In the genomic region with DNA sequence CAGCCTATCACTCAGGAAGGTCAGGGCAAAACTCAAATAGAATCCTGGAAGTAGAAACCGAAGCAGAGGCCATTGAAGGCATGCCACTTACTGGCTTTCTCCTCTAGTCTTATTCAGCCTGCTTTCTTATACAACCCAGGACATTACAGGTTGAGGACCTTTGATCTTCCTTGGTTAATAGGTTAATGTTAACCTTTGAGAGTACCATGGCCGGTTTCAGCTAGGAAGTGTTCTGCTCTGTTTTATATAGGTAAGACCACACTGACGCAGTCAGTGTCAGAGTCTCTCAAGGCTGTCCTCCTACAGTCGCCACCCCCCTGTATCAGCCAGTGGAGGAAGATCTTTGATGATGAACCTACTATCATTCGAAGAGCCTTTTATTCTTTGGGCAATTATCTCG, we compare ENCODE assay signal across 29 mouse cellular contexts. TPM values are rescaled to one million over a fixed set of nuclear protein-coding genes. Genes with fewer than 3 reads are reported as not detected.
DNase-seq lines count a peak whose midpoint lies in the region; ATAC-seq lines count a peak whose summit lies in the region.
"Had no signal": no experiment of that assay in that cellular context is flagged by ENCODE, and none has a peak within 500 bp of the region (broad histone marks: within the 10 kb centered on the region; RNA-seq: fewer than 3 reads in every experiment).

No protein-coding gene starts in this region.

- 74% methylated on average over 6 of the region's 6 CpGs for WGBS in heart, embryonic 13.5 days
- 83% methylated on average over 6 of the region's 6 CpGs for WGBS in kidney, embryonic 16.5 days
- 69% methylated on average over 6 of the region's 6 CpGs for WGBS in liver, embryonic 12.5 days (ENCODE audit: insufficient replicate concordance)
- 64% methylated on average over 6 of the region's 6 CpGs for WGBS in liver, embryonic 15.5 days (ENCODE audit: insufficient replicate concordance)

- DNase-seq in heart, postnatal 25 days (ENCODE audit: low spot score): no peak
- no peak for DNase-seq in kidney, adult 11 months
- no peak for DNase-seq in layer of hippocampus, adult 9-11 months
- DNase-seq in frontal cortex, postnatal 25 days (ENCODE audit: low spot score in 2 of 2): no peak
- DNase-seq: adrenal gland, postnatal 14 days; cerebellum, adult 11 months; cerebellum, adult 9-10 months; cerebellum, postnatal 36 days; gastrocnemius, postnatal 14 days; heart, postnatal 10 days; lung, adult 2 months; lung, postnatal 10 days; right cerebral cortex, postnatal 25 days; spleen, adult 18-20 months; thymus, adult 2 months; thymus, postnatal 36 days had no signal

- no peaks in the 10 kb centered on the region; the same call in 1 of the 2 replicates for H3K27me3 ChIP-seq in heart, embryonic 13.5 days (replicated peaks)
- no peaks in the 10 kb centered on the region for H3K27me3 ChIP-seq in kidney, embryonic 16.5 days (ENCODE audit: insufficient read depth, low read length)
- H3K27me3 ChIP-seq in liver, embryonic 12.5 days (replicated peaks): no peaks in the 10 kb centered on the region
- H3K27me3 ChIP-seq in liver, embryonic 15.5 days: no peaks in the 10 kb centered on the region
- H3K27me3 ChIP-seq: forebrain, embryonic 13.5 days; limb, embryonic 13.5 days had no signal

- no peak overlapping the region for H3K27ac ChIP-seq in heart, embryonic 13.5 days (replicated peaks)
- H3K27ac ChIP-seq in kidney, embryonic 16.5 days (ENCODE audit: low read length): no peak overlapping the region
- peak overlapping the region; percentile 94 for H3K27ac ChIP-seq in liver, embryonic 12.5 days
- peak overlapping the region; percentile 93 for H3K27ac ChIP-seq in liver, embryonic 15.5 days (replicated peaks)
- H3K27ac ChIP-seq: forebrain, embryonic 13.5 days; left cerebral cortex, adult 2 months; limb, embryonic 13.5 days; macrophage; stomach, postnatal 0 days had no signal

- H3K4me2 ChIP-seq in heart, embryonic 13.5 days: peak overlapping the region; percentile 99
- H3K4me2 ChIP-seq in kidney, embryonic 16.5 days (replicated peaks; ENCODE audit: low read depth, low read length): no peak overlapping the region
- H3K4me2 ChIP-seq in liver, embryonic 12.5 days: peak overlapping the region; percentile 96
- H3K4me2 ChIP-seq in liver, embryonic 15.5 days: peak overlapping the region; percentile 98
- H3K4me2 ChIP-seq: forebrain, embryonic 13.5 days; limb, embryonic 13.5 days had no signal

- H3K4me1 ChIP-seq in heart, embryonic 13.5 days: peaks cover 21% of the 10 kb centered on the region
- peaks cover 19% of the 10 kb centered on the region; the same call in 1 of the 2 replicates for H3K4me1 ChIP-seq in kidney, embryonic 16.5 days (ENCODE audit: insufficient read depth, low read length)
- H3K4me1 ChIP-seq in liver, embryonic 12.5 days: peaks cover 80% of the 10 kb centered on the region
- peaks cover 72% of the 10 kb centered on the region for H3K4me1 ChIP-seq in liver, embryonic 15.5 days (replicated peaks)

- no peak overlapping the region for H3K9ac ChIP-seq in heart, embryonic 13.5 days
- no peak overlapping the region for H3K9ac ChIP-seq in kidney, embryonic 16.5 days (replicated peaks; ENCODE audit: low read length)
- peak overlapping the region; percentile 18; the same call in 1 of the 2 replicates for H3K9ac ChIP-seq in liver, embryonic 12.5 days
- no peak overlapping the region for H3K9ac ChIP-seq in liver, embryonic 15.5 days
- H3K9ac ChIP-seq: forebrain, embryonic 13.5 days; limb, embryonic 13.5 days had no signal

- no peaks in the 10 kb centered on the region for H3K36me3 ChIP-seq in heart, embryonic 13.5 days
- no peaks in the 10 kb centered on the region for H3K36me3 ChIP-seq in kidney, embryonic 16.5 days (ENCODE audit: insufficient read depth, low read length)
- H3K36me3 ChIP-seq in liver, embryonic 12.5 days: peaks cover 22% of the 10 kb centered on the region; the same call in 1 of the 2 replicates
- H3K36me3 ChIP-seq in liver, embryonic 15.5 days (replicated peaks): peaks cover 20% of the 10 kb centered on the region

- ATAC-seq in heart, embryonic 13.5 days (ENCODE audit: extremely low read depth, insufficient number of reproducible peaks, low FRiP score, low TSS enrichment): no peak
- ATAC-seq in kidney, embryonic 16.5 days (ENCODE audit: low FRiP score, low TSS enrichment): peak; percentile 44; the same call in 1 of the 2 replicates
- no peak for ATAC-seq in liver, embryonic 12.5 days
- ATAC-seq in liver, embryonic 15.5 days (ENCODE audit: insufficient read depth): no peak
- ATAC-seq: CD4-positive, CD25-positive, alpha-beta regulatory T cell, adult 4 months; forebrain, embryonic 13.5 days; hindbrain, embryonic 16.5 days; midbrain, embryonic 16.5 days had no signal

- no peaks in the 10 kb centered on the region for H3K9me3 ChIP-seq in heart, embryonic 13.5 days
- no peaks in the 10 kb centered on the region for H3K9me3 ChIP-seq in kidney, embryonic 16.5 days (ENCODE audit: low read length)
- no peaks in the 10 kb centered on the region for H3K9me3 ChIP-seq in liver, embryonic 12.5 days (replicated peaks)
- H3K9me3 ChIP-seq in liver, embryonic 15.5 days (replicated peaks): no peaks in the 10 kb centered on the region
- H3K9me3 ChIP-seq: forebrain, embryonic 13.5 days; limb, embryonic 13.5 days had no signal

- intact Hi-C loops in heart, postnatal 25 days (cut with DNase I): no loop called here

- no peak overlapping the region for H3K4me3 ChIP-seq in heart, embryonic 13.5 days
- no peak overlapping the region for H3K4me3 ChIP-seq in kidney, embryonic 16.5 days (ENCODE audit: low read length)
- H3K4me3 ChIP-seq in liver, embryonic 12.5 days: peak overlapping the region; percentile 10; the same call in 1 of the 2 replicates
- H3K4me3 ChIP-seq in liver, embryonic 15.5 days (replicated peaks): no peak overlapping the region
- H3K4me3 ChIP-seq: forebrain, embryonic 13.5 days; left cerebral cortex, adult 2 months; limb, embryonic 13.5 days had no signal

RNA-seq across cellular contexts. Expression of gene Cmpk2, which starts 4.7 kb away (rescaled TPM):
- polyA plus RNA-seq in heart, embryonic 13.5 days (2015; fragmentation: Nextera tagmentation; extraction: Ambion mirVana): 3.0 and 3.5 TPM in 2 replicates
- 1 to 10 TPM; 5.4 to 5.7 TPM for total RNA-seq in heart, postnatal 25 days (2021)
- polyA plus RNA-seq in kidney, embryonic 16.5 days (2015; fragmentation: Nextera tagmentation; extraction: Ambion mirVana): 8.9 and 9.2 TPM in 2 replicates
- 9.2 and 10.0 TPM in 2 replicates for polyA plus RNA-seq in liver, embryonic 12.5 days (2016; fragmentation: Nextera tagmentation; extraction: Ambion mirVana)
- polyA plus RNA-seq in liver, embryonic 15.5 days (2015; fragmentation: Nextera tagmentation; extraction: Ambion mirVana): 9.6 and 10.6 TPM in 2 replicates

RNA-seq across cellular contexts. Expression of gene Rsad2, which starts 17.5 kb away (rescaled TPM):
- polyA plus RNA-seq in heart, embryonic 13.5 days (2015; fragmentation: Nextera tagmentation; extraction: Ambion mirVana): 1.2 and 2.0 TPM in 2 replicates
- 10 to 100 TPM in 1 of 2 experiments, 1 to 10 TPM in 1; 9.6 to 12.4 TPM for total RNA-seq in heart, postnatal 25 days (2021)
- 27.3 and 28.0 TPM in 2 replicates for polyA plus RNA-seq in kidney, embryonic 16.5 days (2015; fragmentation: Nextera tagmentation; extraction: Ambion mirVana)
- polyA plus RNA-seq in liver, embryonic 12.5 days (2016; fragmentation: Nextera tagmentation; extraction: Ambion mirVana): 0.53 and 0.75 TPM in 2 replicates
- 9.2 and 9.6 TPM in 2 replicates for polyA plus RNA-seq in liver, embryonic 15.5 days (2015; fragmentation: Nextera tagmentation; extraction: Ambion mirVana)
- total RNA-seq: granulocyte monocyte progenitor cell, adult 5-6 weeks had no signal

RNA-seq across cellular contexts. Expression of gene Rnf144a, which starts 58.7 kb away (rescaled TPM):
- 11.2 and 11.3 TPM in 2 replicates for polyA plus RNA-seq in heart, embryonic 13.5 days (2015; fragmentation: Nextera tagmentation; extraction: Ambion mirVana)
- total RNA-seq in heart, postnatal 25 days (2021): 10 to 100 TPM; 15.5 to 22.1 TPM
- 35.1 and 38.6 TPM in 2 replicates for polyA plus RNA-seq in kidney, embryonic 16.5 days (2015; fragmentation: Nextera tagmentation; extraction: Ambion mirVana)
- 3.1 and 4.1 TPM in 2 replicates for polyA plus RNA-seq in liver, embryonic 12.5 days (2016; fragmentation: Nextera tagmentation; extraction: Ambion mirVana)
- polyA plus RNA-seq in liver, embryonic 15.5 days (2015; fragmentation: Nextera tagmentation; extraction: Ambion mirVana): 2.6 and 3.6 TPM in 2 replicates

Comparison
In these comparisons a context has a peak if more than half of its experiments do, and no peak if none do; other contexts are left out.
1. H3K27ac ChIP-seq: peak in liver, embryonic 12.5 days (single experiment) and liver, embryonic 15.5 days (single experiment); none in heart, embryonic 13.5 days (single experiment) and kidney, embryonic 16.5 days (single experiment).